Mouse (Mus musculus) mature B cell (primary cell): ENCODE measurements around the gene Clpsl2.

Experiments
- in situ Hi-C: fragments of 300-500 bp; cut with MboI; formaldehyde crosslinking; loops from 2 replicates; pipeline ENCODE4 v1.14.3; 2019

The Clpsl2 gene

DNA sequence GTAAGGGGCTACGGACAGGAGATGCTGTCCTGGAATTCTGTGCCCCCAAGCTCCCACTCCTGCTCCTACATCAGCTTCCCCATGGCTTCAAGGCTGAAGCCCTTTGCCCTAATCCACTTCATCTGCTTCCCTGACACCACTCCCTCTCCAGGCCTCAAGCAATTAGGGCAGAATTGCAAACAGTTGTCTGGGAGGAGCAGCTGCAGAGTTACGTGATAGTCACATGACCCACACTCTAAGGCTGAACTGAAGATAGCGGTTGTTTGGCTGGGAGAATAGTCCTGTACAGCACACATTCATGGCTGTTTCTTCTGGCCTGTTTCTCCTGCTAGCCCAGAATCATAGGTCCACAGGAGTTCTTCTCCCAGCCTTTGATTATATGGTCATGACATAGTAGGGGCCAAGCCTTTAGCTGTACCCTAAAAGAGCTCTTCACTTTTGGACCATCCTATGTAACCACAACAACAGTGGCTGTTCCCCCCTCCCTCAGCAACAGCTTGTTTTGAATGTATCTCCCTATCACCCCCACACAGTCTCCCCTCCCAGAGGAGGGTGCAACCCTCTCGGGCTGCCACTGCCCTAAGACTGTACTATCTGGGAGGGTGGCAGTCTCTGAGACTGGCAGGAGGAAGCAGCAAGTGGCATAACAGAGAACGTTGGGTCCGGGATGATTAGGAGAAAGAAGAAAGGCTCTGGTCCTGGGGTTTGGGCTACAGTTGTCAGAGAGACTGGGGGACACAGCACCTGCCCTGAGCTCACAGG lies 7.6 kb downstream of the Clpsl2 start:
- in situ Hi-C loops = no loop called here

DNA sequence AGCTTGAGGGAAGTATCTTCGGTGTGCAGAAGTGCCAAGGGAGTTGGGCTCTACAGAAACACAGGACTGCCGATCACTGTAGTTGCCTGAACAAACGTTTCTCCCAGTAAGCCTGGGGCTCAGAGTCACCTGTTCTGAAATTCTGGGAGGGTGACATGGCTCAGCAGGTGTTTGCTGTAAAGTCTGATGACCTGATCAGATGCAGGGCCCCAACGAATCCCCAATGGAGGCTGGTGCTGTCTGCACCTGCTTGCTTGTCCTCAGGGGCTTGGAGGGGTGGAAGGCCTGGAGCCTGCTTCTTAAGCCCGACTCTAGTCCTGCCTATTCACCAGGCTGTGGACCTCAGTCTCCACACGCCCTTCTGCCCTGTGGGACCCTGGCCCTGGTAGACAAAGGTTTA lies 8.6 kb downstream of the Clpsl2 start:
- in situ Hi-C loops = no loop called here

DNA sequence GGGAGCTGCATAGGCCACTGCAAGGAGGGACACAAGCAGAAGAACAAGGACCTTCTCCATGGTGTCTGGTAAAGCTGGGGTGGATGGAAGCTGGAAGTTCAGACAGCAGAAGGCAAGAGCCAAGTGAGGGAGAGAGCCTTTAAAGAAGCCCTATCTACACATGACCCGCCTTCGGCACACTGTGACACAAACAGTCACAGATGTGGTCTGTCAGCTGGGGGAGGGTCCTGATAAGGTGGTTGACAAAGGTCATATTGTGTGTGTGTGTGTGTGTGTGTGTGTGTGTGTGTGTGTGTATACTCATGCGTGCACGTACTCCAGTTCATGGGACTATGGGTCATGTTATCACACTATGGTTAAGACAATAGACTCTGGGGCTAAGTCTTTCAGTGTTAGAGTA lies 11.4 kb downstream of the Clpsl2 start, which contains the start of gene Clps:
Gene Clps (minus strand): TSS at position 169 of the 400 bp plus-strand sequence.
- in situ Hi-C loops = no loop called here

DNA sequence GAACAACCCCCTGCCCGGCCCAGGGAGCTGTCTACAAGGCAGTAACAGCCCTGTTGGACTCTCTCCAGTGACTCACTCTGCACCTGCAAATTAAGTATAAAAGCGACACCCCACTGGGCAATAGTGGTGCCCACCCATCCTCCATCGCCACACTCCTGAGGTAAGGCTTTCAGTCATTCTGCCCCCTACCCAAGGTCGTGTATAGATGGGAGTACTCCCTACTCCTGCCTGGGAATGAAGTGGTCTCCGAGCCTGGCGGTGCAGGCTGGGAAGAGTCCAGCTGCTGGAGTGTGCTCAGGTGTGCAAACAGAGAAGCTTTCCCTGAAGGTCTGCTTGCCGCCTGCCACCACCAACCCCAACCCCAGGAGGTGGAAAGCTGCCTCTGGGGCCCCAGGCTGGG lies 12.4 kb downstream of the Clpsl2 start:
- in situ Hi-C loops = no loop called here

DNA sequence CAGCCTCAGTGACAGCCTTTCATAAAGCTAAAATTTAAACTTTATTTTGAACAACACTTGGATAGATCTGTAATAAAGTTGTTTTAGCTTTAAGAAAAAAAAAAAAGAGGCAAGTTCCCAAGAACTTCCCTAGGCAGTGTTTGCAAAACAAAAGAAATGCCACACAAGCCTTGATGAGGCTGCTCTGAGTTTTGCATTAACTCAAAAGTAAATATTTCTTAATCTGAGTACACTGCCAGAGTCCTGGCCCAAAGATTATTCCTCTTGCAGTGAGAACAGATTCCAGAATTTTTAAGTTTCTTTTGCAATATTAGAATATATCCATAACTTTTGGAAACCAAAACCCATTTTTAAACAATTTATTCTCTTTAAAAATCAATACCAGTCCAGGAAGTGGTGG lies 16.0 kb downstream of the Clpsl2 start:
- in situ Hi-C loops = no loop called here

DNA sequence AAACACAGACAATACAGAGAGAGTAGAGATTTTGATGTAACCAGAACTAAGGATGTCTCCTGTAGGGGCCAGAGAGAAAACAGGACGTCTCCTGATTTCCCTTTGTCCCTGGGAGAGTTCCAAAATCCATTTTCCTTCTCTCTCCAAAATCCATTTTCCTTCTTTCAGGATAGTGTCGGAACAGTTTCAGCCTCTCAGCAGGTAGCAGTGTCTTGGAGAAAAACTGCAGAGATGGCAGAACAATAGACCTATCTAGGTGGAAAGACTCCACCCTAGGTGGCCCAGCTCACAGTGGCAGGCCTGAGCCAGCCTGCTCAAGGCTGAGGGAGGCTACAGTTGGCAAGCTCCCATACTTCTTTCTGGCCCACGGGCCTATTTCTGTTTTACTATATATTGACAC lies 18.3 kb downstream of the Clpsl2 start:
- in situ Hi-C loops = no loop called here

DNA sequence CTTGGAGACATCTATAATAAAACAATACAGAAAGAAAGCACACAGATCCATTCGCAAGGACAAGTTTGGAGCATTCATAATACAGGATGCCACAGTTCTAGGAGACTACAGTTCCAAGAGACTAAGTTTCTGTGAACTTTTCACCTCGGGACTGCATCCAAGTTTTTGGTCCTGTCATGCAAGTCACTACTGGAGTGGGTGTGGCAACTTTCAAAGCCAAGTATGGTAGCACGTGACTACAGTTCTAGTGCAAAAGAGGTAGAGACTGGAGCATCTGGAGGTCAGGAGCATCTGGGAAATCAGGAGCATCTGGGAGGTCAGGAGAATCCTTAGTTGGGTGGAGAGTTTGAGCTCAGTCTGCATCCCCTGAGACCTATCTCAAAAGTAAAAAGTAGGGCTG lies 22.7 kb downstream of the Clpsl2 start:
- in situ Hi-C loops = no loop called here

DNA sequence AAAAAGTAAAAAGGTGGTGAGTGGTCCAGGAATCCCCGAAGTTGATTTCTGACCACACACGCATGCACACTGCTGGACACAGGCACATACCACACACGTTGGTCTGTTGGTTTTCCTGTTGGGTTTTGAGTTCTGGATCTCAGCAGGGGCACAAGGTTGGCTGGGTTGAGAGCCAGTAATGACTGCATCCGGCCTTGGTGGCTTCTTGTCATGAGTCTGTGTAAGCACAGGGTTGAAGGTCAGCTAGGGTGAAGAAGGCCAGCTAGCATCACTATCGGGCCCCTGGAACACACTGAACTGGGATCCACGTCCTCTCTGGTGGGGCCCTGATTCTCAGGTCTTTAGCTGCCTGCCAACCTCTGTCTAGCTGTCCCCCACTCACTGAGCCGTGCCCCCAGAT lies 23.3 kb downstream of the Clpsl2 start:
- in situ Hi-C loops = no loop called here

DNA sequence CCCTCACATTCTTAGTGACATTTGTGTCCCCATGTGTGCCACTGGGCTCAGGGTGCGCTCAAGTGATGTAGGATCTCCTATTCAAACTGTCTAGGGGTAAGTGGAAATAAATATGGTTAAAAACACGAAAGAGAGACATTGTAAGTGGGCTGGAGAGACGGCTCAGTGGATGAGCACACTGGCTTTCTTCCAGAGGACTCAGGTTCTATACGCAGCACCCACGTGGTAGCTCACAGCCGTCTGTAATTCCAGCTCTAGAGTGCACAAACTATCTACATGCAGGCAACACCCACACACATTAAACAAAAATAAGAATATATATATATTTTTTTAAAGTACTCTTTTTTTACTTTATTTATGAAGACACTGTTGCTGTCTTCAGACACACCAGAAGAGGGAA lies 23.7 kb downstream of the Clpsl2 start:
- in situ Hi-C loops = no loop called here

DNA sequence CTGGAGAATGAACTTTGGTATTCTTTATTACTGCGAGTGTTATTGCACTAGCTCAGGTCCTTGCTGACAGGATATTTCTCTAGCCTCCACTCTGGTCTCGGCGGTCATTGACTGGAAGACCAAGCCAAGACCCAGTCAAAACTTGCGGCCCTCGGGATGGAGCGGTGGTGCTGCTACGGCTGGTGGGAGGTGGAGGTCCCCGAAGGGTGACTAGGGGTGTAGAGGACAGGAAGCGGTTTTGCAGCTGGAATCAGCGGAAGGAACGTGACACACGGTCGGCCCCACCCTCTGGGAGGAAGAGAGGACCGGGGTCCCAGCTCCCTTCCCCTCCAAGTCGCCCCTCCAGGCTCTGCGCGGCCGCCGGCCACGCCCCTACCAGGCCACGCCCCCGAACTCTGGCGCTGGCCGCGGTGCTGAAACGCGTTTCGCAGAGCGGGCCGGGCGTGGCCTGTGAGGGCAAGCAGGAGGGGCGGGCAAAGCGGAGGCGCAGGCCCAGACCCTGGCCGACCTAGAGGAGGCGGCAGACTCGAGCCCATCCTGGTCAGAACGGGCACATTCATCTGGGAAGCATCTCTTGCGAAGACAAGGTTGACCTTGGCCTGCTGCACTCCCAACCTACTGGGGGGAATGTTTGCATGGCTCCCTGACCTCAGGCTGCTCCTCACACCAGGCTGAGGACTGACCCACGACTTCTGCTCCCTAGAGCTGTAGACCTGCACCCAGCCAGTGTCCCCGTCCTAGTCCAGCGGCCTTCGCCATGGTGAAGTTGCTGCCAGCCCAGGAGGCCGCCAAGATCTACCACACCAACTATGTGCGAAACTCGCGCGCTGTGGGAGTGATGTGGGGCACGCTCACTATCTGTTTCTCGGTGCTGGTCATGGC lies 26.3 kb downstream of the Clpsl2 start, which contains the start of gene Lhfpl5:
Gene Lhfpl5 (plus strand): TSS at position 398 of the 882 bp plus-strand sequence.
- in situ Hi-C loops = no loop called here

DNA sequence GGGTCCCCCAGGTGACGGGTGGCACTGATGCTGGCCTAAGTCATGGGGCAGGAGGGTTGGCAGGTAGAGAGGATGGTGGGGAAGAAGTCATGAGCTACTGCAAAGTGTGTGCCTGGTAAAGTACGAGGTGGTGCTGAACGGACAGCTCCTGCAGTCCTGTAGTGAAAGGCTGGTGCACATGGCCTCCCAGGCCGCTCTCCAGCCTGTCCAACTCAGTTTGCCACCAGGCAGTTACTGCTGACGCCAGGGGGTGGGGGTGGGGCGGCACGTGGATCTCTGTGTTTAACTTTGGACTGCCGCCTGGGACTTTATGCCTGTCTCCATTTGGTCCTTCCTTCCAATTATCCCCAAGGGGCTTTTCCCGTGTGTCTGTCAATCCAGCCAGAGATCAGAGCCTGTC lies 31.2 kb downstream of the Clpsl2 start:
- in situ Hi-C loops = no loop called here

DNA sequence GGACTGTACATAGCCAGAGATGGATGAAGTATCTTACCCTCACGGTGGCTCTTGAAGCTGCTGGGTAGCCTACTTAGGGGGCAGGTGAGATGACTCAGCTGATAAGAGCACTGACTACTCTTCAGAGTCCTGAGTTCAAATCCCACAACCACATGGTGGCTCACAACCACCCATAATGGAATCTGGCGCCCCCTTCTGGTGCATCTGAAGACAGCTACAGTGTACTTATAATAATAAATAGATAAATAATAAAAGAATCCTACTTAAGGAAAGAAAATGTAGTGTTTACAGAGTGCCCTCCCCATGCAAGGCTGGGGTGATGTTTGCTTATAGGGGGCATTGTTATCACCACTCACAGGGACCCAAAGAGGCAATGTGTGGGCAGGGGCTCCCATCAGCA lies 31.8 kb downstream of the Clpsl2 start:
- in situ Hi-C loops = no loop called here

DNA sequence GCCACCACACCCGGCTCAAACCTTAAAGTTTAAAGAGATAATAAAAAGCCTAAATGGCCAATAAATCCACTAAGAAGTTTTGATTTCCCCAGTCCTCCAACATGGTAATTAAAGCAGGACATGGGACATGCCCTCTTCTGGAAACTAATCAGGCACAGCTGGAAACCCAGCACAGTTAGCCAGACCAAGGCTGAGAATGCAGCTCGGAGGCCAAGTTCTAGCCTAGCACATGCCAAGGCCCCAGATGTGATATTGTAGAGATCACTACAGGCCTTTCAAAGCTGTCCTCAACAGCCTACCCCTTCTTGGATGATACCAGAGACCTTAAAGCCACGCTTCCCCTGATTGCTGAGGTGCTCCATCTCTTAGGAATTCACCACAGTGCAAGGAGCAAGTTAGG lies 37.3 kb downstream of the Clpsl2 start:
- in situ Hi-C loops = no loop called here

DNA sequence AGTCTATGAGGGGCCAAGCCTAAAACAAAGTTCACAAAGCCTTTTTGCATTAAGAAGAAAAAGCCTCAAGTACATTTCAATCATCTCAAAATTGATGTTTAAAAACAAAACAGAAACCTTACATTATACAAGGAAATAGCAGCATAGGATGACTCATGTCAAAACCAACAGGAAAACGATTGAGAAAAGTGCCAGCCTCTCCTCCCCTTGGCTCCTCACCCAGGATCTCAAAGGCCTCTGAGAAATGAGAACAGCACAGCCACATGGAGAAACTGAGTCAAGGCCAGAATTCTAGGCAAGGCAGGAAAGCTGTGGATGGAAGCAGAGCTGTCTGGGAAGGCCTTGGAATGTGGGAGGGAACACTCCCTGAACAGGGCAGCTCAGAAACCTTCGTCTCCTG lies 39.4 kb downstream of the Clpsl2 start:
- in situ Hi-C loops = no loop called here

DNA sequence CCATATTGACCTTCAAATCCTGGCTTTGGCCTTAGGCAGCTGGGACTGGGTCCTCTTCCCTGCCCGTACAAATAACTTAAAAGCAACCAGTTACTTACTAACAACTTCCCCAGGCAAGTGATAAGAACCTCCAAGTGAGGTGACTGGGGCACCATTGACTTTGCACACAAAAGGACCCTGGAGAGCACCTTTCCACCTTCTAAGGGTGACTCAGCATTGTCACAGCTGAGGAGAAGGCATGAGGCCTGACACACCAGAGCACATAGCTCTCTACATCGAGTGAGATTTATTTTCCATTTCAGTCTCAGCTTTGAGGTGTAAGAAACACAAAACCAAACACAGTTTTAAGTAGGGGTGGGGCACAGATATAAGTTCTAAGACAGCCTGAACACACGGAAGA lies 41.4 kb downstream of the Clpsl2 start:
- in situ Hi-C loops = no loop called here

DNA sequence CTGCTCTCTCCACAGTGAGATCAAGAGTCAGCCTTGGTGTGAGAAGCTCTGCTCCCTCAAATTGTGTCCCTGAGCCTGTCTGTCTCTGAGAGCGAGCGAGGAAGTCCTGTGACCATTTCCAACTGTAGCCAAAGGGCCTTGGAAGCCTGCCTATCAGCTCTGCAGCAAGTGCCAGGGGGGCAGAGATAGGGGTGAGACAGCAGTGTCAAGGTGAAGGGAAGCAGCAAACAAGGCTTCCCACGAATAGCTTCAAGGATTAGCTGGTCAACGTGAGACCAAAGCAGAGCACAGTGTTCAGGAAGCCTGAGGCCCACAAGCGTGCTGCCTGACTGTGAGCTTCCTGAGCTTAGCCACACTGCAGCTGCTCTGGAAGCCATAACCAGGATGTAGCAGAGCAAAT lies 42.3 kb downstream of the Clpsl2 start:
- in situ Hi-C loops = no loop called here

DNA sequence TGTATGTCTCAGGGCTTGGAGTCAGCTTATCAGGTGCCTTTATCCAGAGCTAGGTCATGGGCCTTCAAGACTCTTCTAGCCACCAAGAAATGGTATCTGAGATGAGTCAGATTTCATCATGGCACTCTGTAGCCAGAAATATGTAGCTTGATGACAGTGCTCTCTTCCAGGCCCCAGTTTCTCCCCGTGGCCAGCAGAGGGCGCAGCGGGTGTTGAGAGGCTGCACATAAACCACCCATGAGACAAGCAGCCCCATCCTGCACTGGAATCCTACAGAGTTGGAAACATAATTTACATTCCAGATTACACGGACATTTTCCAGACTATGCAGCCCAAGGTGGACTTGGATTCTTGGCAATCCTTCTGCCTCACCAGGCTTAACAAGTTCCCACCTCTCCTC lies 43.8 kb downstream of the Clpsl2 start:
- in situ Hi-C loops = no loop called here

DNA sequence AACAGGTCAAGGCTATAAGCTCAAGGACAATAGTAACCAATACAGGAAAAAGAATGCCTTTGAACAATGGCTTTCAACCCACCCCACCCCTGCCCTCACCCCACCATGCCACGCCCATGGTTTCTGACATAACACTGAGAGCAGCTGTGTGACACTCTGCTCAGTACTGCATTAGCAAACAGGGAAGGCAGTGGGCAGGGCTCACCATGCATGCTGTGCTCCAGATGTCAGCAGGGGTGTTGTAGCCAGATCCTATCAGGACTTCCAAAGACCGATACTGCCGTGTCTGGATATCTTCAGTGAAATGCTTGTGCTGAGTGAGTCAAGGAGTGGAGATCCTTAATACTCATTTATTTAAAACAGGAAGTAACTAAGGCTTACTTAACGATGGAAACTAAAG lies 44.8 kb downstream of the Clpsl2 start:
- in situ Hi-C loops = no loop called here

DNA sequence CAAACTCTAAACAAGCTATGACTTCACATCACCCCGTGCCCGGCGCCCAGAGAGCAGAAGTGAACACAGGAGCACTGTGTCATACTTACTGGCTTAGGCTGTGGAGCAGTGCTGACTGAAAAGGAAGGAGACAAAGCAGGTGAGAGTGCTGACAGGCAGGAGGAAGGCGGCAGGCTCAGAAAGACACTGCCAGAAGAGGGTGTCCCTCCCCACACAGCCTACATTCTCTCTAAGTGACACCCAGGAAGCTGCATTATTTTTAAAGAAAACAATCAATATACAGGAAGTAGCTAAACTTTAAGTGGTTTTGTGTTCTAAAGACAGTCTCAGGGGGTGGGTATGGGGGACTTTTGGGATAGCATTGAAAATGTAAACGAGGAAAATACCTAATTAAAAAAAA lies 51.6 kb downstream of the Clpsl2 start:
- in situ Hi-C loops = no loop called here

DNA sequence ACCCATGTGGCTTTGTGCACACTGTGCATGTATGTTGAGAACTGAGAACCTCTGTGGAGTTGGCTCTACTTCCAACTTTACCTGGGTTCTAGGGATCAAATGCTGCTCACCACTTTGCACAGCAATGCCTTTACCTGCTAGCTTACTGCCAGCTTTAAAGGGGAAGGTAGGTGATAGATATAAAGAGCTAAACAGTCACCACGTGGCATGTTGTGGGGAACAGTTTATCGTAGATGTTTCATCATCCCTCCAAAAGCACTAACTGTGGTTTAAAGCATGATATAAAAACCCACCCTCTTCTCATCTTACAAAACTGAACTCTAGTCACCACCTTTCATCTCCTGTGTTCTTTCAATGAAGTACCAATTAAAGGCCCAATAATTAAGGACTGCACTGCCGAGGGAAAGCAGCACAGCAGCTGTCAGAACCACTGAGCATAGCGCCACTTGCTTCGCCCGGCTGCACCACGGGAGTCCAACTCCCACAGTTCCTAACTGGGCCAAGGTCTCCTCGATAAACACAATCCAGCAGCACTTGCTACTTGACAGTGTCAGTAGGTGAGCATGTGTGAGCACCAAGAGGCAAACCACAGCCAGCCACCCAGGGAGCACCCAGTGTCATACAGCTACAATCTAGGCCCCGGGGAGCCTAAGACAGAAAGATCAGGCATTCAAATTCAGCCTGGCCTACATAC lies 52.5 kb downstream of the Clpsl2 start:
- in situ Hi-C loops = no loop called here
